Mouse (Mus musculus): ENCODE measurements around the gene Sytl4. TPM values are rescaled to one million over a fixed set of nuclear protein-coding genes. Genes with fewer than 3 reads are reported as not detected.

Gene Sytl4
- polyA plus RNA-seq, 1 experiment, result not detected

DNA sequence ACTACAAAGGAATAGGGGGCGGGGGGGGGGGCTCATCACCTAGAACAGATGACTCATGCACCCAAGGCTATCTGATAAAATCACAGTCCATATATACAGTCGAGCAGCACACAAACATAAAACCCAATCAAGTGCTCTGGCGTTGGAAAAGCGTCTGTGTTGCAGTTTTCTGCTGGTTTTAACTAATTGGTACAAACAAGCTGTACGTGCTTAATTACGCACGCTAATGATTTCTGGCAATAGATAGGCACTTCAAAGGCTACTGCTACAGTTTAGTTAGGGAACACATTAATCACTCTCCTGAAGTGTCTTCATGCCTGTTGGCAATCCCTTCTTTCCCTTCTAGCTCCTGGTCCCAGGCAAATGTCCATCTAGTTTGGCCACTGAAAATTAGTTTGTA, 27.0 kb downstream of the Sytl4 start:
- no peaks in the 10 kb centered on the region for H3K27me3 ChIP-seq (ENCODE audit: control insufficient read depth, insufficient read depth, insufficient read length)
- TF ChIP-seq CTCF (IDR thresholded peaks at IDR 0.05; ENCODE audit: control insufficient read depth, insufficient read depth, insufficient read length), result no peak
- TF ChIP-seq MYOG (IDR thresholded peaks at IDR 0.05; ENCODE audit: control insufficient read depth, extremely low read depth, insufficient read length), result no peak
- TF ChIP-seq FOSL1 (IDR thresholded peaks at IDR 0.05; ENCODE audit: insufficient read depth, low read length, poor library complexity, severe bottlenecking), result no peak
- TF ChIP-seq CEBPB (IDR thresholded peaks at IDR 0.05; ENCODE audit: low read depth), result no peak
- no peak for TF ChIP-seq MYOD1 (IDR thresholded peaks at IDR 0.05; ENCODE audit: control insufficient read depth, insufficient read length, low read depth)
- TF ChIP-seq MAX (IDR thresholded peaks at IDR 0.05), result no peak
- no peak for TF ChIP-seq USF1 (IDR thresholded peaks at IDR 0.05; ENCODE audit: low read depth)
- H3K4me3 ChIP-seq (ENCODE audit: insufficient read depth, poor library complexity, severe bottlenecking), result no peak overlapping the region
- H3K36me3 ChIP-seq (ENCODE audit: control insufficient read depth, insufficient read depth), result no peaks in the 10 kb centered on the region
- H3ac ChIP-seq (ENCODE audit: control insufficient read depth, insufficient read length, low read depth), result no peak overlapping the region
- H3K79me3 ChIP-seq (ENCODE audit: low read depth), result no peaks in the 10 kb centered on the region
- no peaks in the 10 kb centered on the region for H3K79me2 ChIP-seq (ENCODE audit: control insufficient read depth, insufficient read depth)

DNA sequence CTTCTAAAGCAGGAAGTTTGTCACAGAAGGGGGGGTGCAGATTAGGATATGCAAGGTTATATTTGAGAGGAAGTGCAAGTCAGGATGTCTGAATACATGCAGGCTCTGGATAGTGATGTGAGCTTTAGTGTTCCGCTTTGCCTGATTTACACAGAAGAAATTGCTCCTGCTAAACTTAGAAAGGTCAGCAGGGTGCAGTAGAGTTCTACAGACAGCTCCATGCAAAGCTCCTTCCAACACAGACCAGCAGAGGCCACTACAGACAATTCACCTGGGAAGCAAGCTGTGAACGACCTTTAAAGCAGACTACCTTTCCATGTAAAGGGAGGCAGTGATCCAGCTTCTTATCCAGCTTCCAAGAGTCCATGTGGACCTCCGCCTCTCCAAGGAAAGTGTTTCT, 34.2 kb downstream of the Sytl4 start:
- no peaks in the 10 kb centered on the region for H3K36me3 ChIP-seq (ENCODE audit: control insufficient read depth, insufficient read depth)
- H3ac ChIP-seq (ENCODE audit: control insufficient read depth, insufficient read length, low read depth), result no peak overlapping the region
- no peak overlapping the region for H3K4me3 ChIP-seq (ENCODE audit: insufficient read depth, poor library complexity, severe bottlenecking)
- TF ChIP-seq MAX (IDR thresholded peaks at IDR 0.05) (no peak), CTCF (IDR thresholded peaks at IDR 0.05; ENCODE audit: control insufficient read depth, insufficient read depth, insufficient read length) (peak; percentile 40)
- H3K27me3 ChIP-seq (ENCODE audit: control insufficient read depth, insufficient read depth, insufficient read length), result no peaks in the 10 kb centered on the region
- H3K79me2 ChIP-seq (ENCODE audit: control insufficient read depth, insufficient read depth), result no peaks in the 10 kb centered on the region
- H3K79me3 ChIP-seq (ENCODE audit: low read depth), result no peaks in the 10 kb centered on the region

DNA sequence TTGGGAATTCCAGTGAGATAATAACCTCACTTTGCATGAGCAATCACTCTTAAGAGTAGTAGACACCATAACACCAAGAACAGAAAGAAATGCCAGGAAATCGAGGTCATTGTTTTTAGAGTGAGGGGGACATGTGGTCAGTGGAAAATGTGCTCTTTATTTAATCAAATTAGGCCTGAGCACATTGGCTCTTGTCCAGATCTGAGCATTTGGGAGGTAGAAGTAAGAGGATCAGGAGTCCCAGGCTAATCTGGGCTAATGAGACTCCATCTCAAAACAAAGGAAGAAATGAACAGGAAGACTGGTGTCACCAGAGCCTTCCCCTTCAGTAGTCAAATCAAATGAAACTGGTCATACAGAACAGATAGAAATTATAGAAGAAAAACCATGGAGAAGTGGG, 42.1 kb downstream of the Sytl4 start:
- H3K79me2 ChIP-seq (ENCODE audit: control insufficient read depth, insufficient read depth), result no peaks in the 10 kb centered on the region
- H3K79me3 ChIP-seq (ENCODE audit: low read depth), result no peaks in the 10 kb centered on the region
- H3K4me3 ChIP-seq (ENCODE audit: insufficient read depth, poor library complexity, severe bottlenecking), result no peak overlapping the region
- no peak overlapping the region for H3ac ChIP-seq (ENCODE audit: control insufficient read depth, insufficient read length, low read depth)
- no peaks in the 10 kb centered on the region for H3K27me3 ChIP-seq (ENCODE audit: control insufficient read depth, insufficient read depth, insufficient read length)
- no peak for TF ChIP-seq MAX (IDR thresholded peaks at IDR 0.05)
- no peak for TF ChIP-seq CEBPB (IDR thresholded peaks at IDR 0.05; ENCODE audit: low read depth)
- TF ChIP-seq MYOG (IDR thresholded peaks at IDR 0.05; ENCODE audit: control insufficient read depth, extremely low read depth, insufficient read length), result no peak
- no peaks in the 10 kb centered on the region for H3K36me3 ChIP-seq (ENCODE audit: control insufficient read depth, insufficient read depth)

DNA sequence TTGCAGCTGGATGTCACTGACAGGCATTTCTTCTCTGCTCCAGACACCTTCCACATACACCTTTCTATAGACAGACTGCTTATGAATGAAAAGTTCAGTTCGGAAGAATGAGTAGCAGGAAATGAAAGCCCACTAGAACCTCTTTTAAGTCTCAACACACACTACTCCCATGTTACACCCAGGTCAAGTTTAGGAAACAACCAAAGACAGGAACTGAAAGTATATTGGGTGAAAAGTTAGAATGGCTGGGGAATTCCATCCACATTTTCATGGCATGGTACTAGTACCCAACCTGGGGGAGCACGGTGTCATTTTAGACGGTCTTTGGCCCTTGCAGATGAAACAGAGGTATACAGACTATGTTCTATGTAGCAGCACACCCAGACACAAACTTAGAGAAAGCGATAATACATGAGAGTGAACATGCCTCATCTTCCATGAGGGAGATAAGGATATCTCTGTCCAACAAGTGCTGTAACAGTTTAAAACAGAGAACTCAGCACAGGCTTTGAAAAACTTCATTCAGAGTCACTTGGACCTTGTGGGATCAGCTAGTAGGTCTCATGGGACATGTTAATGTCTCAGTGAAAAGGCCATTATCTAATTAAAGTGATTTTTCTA, 44.9 kb downstream of the Sytl4 start:
- no peaks in the 10 kb centered on the region for H3K36me3 ChIP-seq (ENCODE audit: control insufficient read depth, insufficient read depth)
- TF ChIP-seq MYOD1 (IDR thresholded peaks at IDR 0.05; ENCODE audit: control insufficient read depth, insufficient read length, low read depth), result no peak
- no peak for TF ChIP-seq MYOG (IDR thresholded peaks at IDR 0.05; ENCODE audit: control insufficient read depth, extremely low read depth, insufficient read length)
- no peak for TF ChIP-seq USF1 (IDR thresholded peaks at IDR 0.05; ENCODE audit: low read depth)
- TF ChIP-seq FOSL1 (IDR thresholded peaks at IDR 0.05; ENCODE audit: insufficient read depth, low read length, poor library complexity, severe bottlenecking), result no peak
- no peak for TF ChIP-seq MAX (IDR thresholded peaks at IDR 0.05)
- TF ChIP-seq CEBPB (IDR thresholded peaks at IDR 0.05; ENCODE audit: low read depth), result no peak
- TF ChIP-seq CTCF (IDR thresholded peaks at IDR 0.05; ENCODE audit: control insufficient read depth, insufficient read depth, insufficient read length), result no peak
- H3K79me3 ChIP-seq (ENCODE audit: low read depth), result no peaks in the 10 kb centered on the region
- no peaks in the 10 kb centered on the region for H3K27me3 ChIP-seq (ENCODE audit: control insufficient read depth, insufficient read depth, insufficient read length)
- no peaks in the 10 kb centered on the region for H3K79me2 ChIP-seq (ENCODE audit: control insufficient read depth, insufficient read depth)
- H3ac ChIP-seq (ENCODE audit: control insufficient read depth, insufficient read length, low read depth), result no peak overlapping the region
- no peak overlapping the region for H3K4me3 ChIP-seq (ENCODE audit: insufficient read depth, poor library complexity, severe bottlenecking)

DNA sequence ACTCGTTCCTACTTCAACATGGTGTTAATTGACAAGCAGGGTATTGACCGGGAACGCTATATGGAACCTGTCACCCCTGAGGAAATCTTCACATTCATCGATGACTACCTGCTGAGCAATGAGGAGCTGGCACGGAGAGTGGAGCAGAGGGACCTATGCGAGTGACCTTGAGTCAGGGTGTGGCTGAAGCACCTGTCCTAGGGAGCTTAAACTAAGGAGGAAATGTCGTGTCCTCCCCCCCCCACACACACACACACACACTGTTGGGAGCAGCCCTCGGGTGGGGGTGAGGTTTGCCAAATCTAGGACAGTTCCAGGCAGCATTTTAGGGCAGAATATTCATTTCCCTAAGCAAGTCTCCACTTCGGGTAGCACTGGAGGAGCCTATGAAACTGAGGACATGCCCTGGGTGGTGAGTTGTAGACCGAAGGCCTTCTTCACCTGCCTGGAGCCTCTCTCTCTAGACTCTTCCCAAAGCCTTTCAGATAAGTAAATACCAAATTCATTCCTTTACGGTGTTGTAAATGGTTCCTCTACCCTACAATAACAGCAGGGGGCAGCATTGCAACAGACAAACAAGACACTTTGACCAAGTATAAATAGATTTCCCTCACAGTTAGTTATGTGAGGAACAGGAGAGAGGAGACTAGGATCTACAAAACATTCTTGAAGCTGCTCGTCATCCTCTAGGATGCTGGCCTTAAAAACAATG, 50.2 kb downstream of the Sytl4 start:
- Histone ChIP-seq H3K36me3 (ENCODE audit: control insufficient read depth, insufficient read depth) (no peaks in the 10 kb centered on the region), H3K27me3 (ENCODE audit: control insufficient read depth, insufficient read depth, insufficient read length) (no peaks in the 10 kb centered on the region), H3K79me2 (ENCODE audit: control insufficient read depth, insufficient read depth) (no peaks in the 10 kb centered on the region), H3ac (ENCODE audit: control insufficient read depth, insufficient read length, low read depth) (no peak overlapping the region), H3K79me3 (ENCODE audit: low read depth) (no peaks in the 10 kb centered on the region), H3K4me3 (ENCODE audit: insufficient read depth, poor library complexity, severe bottlenecking) (no peak overlapping the region)
- TF ChIP-seq CTCF (IDR thresholded peaks at IDR 0.05; ENCODE audit: control insufficient read depth, insufficient read depth, insufficient read length), result no peak
- TF ChIP-seq CEBPB (IDR thresholded peaks at IDR 0.05; ENCODE audit: low read depth), result no peak
- TF ChIP-seq MYOG (IDR thresholded peaks at IDR 0.05; ENCODE audit: control insufficient read depth, extremely low read depth, insufficient read length), result no peak
- TF ChIP-seq MYOD1 (IDR thresholded peaks at IDR 0.05; ENCODE audit: control insufficient read depth, insufficient read length, low read depth), result no peak
- TF ChIP-seq FOSL1 (IDR thresholded peaks at IDR 0.05; ENCODE audit: insufficient read depth, low read length, poor library complexity, severe bottlenecking), result no peak
- no peak for TF ChIP-seq MAX (IDR thresholded peaks at IDR 0.05)
- TF ChIP-seq USF1 (IDR thresholded peaks at IDR 0.05; ENCODE audit: low read depth), result no peak

DNA sequence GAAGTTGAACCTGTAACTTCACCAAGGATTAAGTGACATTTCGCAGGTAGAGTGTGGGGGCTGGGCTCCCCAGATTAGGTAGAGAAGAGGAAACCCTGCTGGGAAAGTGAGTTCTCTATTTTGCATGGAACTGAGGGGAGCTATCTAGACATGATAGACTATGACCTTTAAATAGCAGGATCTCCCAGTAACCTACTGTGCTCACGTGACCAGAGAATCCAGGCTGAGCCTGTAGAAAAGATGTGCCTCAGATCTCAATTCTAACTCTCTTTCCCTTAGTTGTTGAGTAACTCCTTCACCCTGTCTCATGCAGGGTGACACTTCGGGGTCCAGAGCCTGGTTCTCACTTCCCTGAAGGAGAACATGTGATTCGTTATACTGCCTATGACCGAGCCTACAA, 54.9 kb downstream of the Sytl4 start:
- no peaks in the 10 kb centered on the region for H3K36me3 ChIP-seq (ENCODE audit: control insufficient read depth, insufficient read depth)
- no peak overlapping the region for H3ac ChIP-seq (ENCODE audit: control insufficient read depth, insufficient read length, low read depth)
- H3K79me2 ChIP-seq (ENCODE audit: control insufficient read depth, insufficient read depth), result no peaks in the 10 kb centered on the region
- no peaks in the 10 kb centered on the region for H3K27me3 ChIP-seq (ENCODE audit: control insufficient read depth, insufficient read depth, insufficient read length)
- no peak for TF ChIP-seq MAX (IDR thresholded peaks at IDR 0.05)
- no peak overlapping the region for H3K4me3 ChIP-seq (ENCODE audit: insufficient read depth, poor library complexity, severe bottlenecking)
- no peaks in the 10 kb centered on the region for H3K79me3 ChIP-seq (ENCODE audit: low read depth)
